Mouse (Mus musculus) heart, postnatal 0 days (tissue): ENCODE measurements at regions not wholly inside any gene's neighbourhood (a gene's known extent, or its start where the extent isn't known, plus 50 kb on each side); places are given as distances from the start of the nearest gene placed in this dataset.

ENCODE experiments used
- CTCF ChIP-seq: IDR thresholded peaks from 2 replicates; pipeline ENCODE4 v1.5.1; 2016; ENCODE audit warnings: antibody characterized with exemption, control low read depth, low read depth
- EP300 ChIP-seq: IDR thresholded peaks from 2 replicates; pipeline ENCODE4 v1.6.1; 2016; ENCODE audit warnings: antibody characterized with exemption, low read depth

GRCm38 (mm10) chr9:116241933-116242526 lies 66.9 kb upstream of the Tgfbr2 start:
- TF ChIP-seq EP300: no peak
- TF ChIP-seq CTCF: no peak
